ENCODE assay signal across 21 mouse cellular contexts in the genomic region with DNA sequence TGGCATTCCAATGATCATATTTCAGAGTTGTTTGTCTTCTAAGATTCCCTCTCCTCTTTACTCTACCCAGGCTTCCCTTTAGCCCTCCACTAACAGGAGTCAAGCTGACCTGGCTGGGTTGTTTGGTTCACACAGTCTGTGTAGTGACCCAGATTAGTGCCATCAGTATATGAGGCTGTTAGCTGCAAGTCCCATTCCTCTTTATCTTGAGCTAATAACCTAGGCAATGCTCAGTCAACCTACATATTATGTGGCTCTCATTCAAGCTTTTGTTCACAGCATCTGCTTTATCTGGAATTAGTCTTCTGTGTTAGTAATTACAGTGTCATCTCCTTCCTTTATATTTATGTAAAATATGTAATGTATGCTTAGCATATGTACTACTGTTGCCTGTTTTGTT.
DNase-seq lines count a peak whose midpoint lies in the region; TF ChIP-seq lines count a peak whose summit lies in the region.
"Had no signal": no experiment of that assay in that cellular context is flagged by ENCODE, and none has a peak within 500 bp of the region (broad histone marks: within the 10 kb centered on the region; RNA-seq: fewer than 3 reads in every experiment).

No protein-coding gene starts in this region.

- peak overlapping the region; percentile 4; the same call in 1 of the 2 replicates for H3K27ac ChIP-seq in left cerebral cortex, adult 2 months
- no peak overlapping the region for H3K27ac ChIP-seq in limb, embryonic 10.5 days
- H3K27ac ChIP-seq: embryonic facial prominence, embryonic 12.5 days; embryonic facial prominence, embryonic 15.5 days; forebrain, embryonic 10.5 days; forebrain, embryonic 12.5 days had no signal

- DNase-seq in left cerebral cortex, adult 2 months (ENCODE audit: extremely low spot score in 1 of 2, low spot score in 2 of 2) = no peak
- no peak for DNase-seq in left cerebral cortex, postnatal 14 days (ENCODE audit: low spot score in 2 of 2)
- peak; percentile 27 for DNase-seq in ovary, postnatal 36 days (ENCODE audit: low spot score)
- DNase-seq in ovary, postnatal 14 days (ENCODE audit: low spot score) = no peak
- DNase-seq in retina, postnatal 1 day = peak; percentile 78
- no peak for DNase-seq in limb, embryonic 10.5 days (ENCODE audit: low spot score)
- DNase-seq: adrenal gland, adult 2 months; adrenal gland, postnatal 10 days; adrenal gland, postnatal 25 days; cerebellum, adult 11 months; cerebellum, adult 18-20 months; cerebellum, adult 8-10 months; cerebellum, adult 9-11 months; cerebellum, postnatal 14 days; cerebellum, postnatal 36 days; embryo, embryonic 11 days had no signal

- no peak for TF ChIP-seq CTCF in left cerebral cortex, adult 2 months (IDR thresholded peaks at IDR 0.05)

- H3K36me3 ChIP-seq in limb, embryonic 10.5 days = no peaks in the 10 kb centered on the region
- H3K36me3 ChIP-seq: embryonic facial prominence, embryonic 12.5 days; embryonic facial prominence, embryonic 15.5 days; forebrain, embryonic 10.5 days; forebrain, embryonic 12.5 days had no signal

- H3K4me3 ChIP-seq in left cerebral cortex, adult 2 months = no peak overlapping the region
- no peak overlapping the region for H3K4me3 ChIP-seq in limb, embryonic 10.5 days
- H3K4me3 ChIP-seq: embryonic facial prominence, embryonic 12.5 days; embryonic facial prominence, embryonic 15.5 days; erythroblast, embryonic 14.5 days; forebrain, embryonic 10.5 days; forebrain, embryonic 12.5 days had no signal

- intact Hi-C loops in left cerebral cortex, adult 2 months (cut with DNase I) = no loop called here
- intact Hi-C loops in left cerebral cortex, postnatal 14 days (cut with DNase I) = no loop called here

- H3K9me3 ChIP-seq in limb, embryonic 10.5 days (replicated peaks) = no peaks in the 10 kb centered on the region
- H3K9me3 ChIP-seq: embryonic facial prominence, embryonic 12.5 days; embryonic facial prominence, embryonic 15.5 days; forebrain, embryonic 10.5 days; forebrain, embryonic 12.5 days had no signal

- no peaks in the 10 kb centered on the region for H3K27me3 ChIP-seq in limb, embryonic 10.5 days (ENCODE audit: low read depth, poor library complexity, severe bottlenecking)
- H3K27me3 ChIP-seq: embryonic facial prominence, embryonic 12.5 days; embryonic facial prominence, embryonic 15.5 days; forebrain, embryonic 12.5 days had no signal

- no peaks in the 10 kb centered on the region for H3K4me1 ChIP-seq in limb, embryonic 10.5 days
- H3K4me1 ChIP-seq: embryonic facial prominence, embryonic 12.5 days; embryonic facial prominence, embryonic 15.5 days; forebrain, embryonic 10.5 days; forebrain, embryonic 12.5 days had no signal

Comparison
In these comparisons a context has a peak if more than half of its experiments do, and no peak if none do; other contexts are left out.
1. DNase-seq: peak in ovary, postnatal 36 days (single experiment) and retina, postnatal 1 day (single experiment); none in left cerebral cortex, adult 2 months (0 of 2), left cerebral cortex, postnatal 14 days (0 of 2), ovary, postnatal 14 days (single experiment) and limb, embryonic 10.5 days (single experiment).